Mouse (Mus musculus) liver, postnatal 0 days (tissue): ENCODE measurements around the gene Elavl4.

Experiments
- CTCF ChIP-seq: sonication (generic); IDR thresholded peaks from 2 replicates; pipeline ENCODE4 v1.5.1; 2016; ENCODE audit warnings: antibody characterized with exemption, low read depth
- EP300 ChIP-seq: IDR thresholded peaks from 2 replicates; pipeline ENCODE4 v1.6.1; 2016; ENCODE audit warnings: antibody characterized with exemption, low read depth, mild to moderate bottlenecking

- no peak for TF ChIP-seq CTCF
- no peak for TF ChIP-seq EP300
Measured at GRCm38 (mm10) chr4:110213666-110214065, 138.0 kb downstream of the Elavl4 start.
